Mouse (Mus musculus) ES-E14 (cell line): ENCODE measurements around the gene Csgalnact2.

Source experiments
- HCFC1 ChIP-seq: IDR thresholded peaks from 2 replicates; pipeline ENCODE4 v1.6.1; 2012; ENCODE audit warnings: low read length, inconsistent platforms, borderline replicate concordance; ENCODE audit not compliant: insufficient read depth
- MAFK ChIP-seq: IDR thresholded peaks from 2 replicates; pipeline ENCODE4 v1.6.1; 2014; ENCODE audit warnings: mild to moderate bottlenecking, low read depth, low read length, inconsistent platforms; ENCODE audit not compliant: insufficient read depth
- ZC3H11A ChIP-seq: IDR thresholded peaks from 2 replicates; pipeline ENCODE4 v1.6.1; 2012; ENCODE audit warnings: low read depth, mild to moderate bottlenecking, inconsistent platforms, low read length, borderline replicate concordance

GRCm38 (mm10) chr6:118126577-118126976 lies 12.4 kb downstream of the Csgalnact2 start:
- TF ChIP-seq ZC3H11A (no peak), HCFC1 (no peak), MAFK (no peak)
